Mouse (Mus musculus): ENCODE results near the gene Nedd9. TPM values are rescaled to one million over a fixed set of nuclear protein-coding genes. Genes with fewer than 3 reads are reported as not detected.

Gene Nedd9
- total and polyA plus RNA-seq, 3 experiments, result 15.2 to 28.9 (median 26.7) TPM

DNA sequence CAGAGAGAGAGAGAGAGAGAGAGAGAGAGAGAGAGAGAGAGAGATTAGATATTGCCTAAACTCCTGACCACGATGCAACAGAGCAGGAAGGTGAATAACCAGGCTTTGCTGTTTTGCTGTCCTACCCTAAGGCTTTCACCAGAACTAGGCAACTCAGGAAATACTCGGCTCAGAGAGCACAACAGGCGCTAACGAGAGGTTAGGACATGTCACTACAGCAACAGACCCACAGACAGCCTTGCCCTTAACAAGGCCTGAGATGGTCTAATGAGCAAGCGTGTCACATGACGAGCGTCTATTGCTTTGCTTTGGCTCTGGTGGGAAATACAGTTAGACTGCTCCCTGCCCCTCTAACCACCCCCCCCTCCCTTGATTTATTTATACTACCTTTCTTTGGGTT lies 159.6 kb downstream of the Nedd9 start:
- TF ChIP-seq POLR2A (IDR thresholded peaks at IDR 0.05; ENCODE audit: insufficient read depth, low read depth, low read length) (no peak), CTCF (IDR thresholded peaks at IDR 0.05) (no peak), EP300 (IDR thresholded peaks at IDR 0.05; ENCODE audit: insufficient read depth, low read depth, low read length) (no peak)
- Histone ChIP-seq H3K4me3 (no peak overlapping the region), H3K27ac (no peak overlapping the region), H3K9ac (ENCODE audit: low read depth, low read length) (no peak overlapping the region), H3K36me3 (ENCODE audit: control insufficient read depth, insufficient read depth, low read length) (peaks cover 21% of the 10 kb centered on the region), H3K4me1 (ENCODE audit: control insufficient read depth, insufficient read depth, low read length) (peaks cover 17% of the 10 kb centered on the region), H3K79me2 (replicated peaks; ENCODE audit: control insufficient read depth, insufficient read depth, low read length) (no peaks in the 10 kb centered on the region), H3K27me3 (ENCODE audit: control insufficient read depth, insufficient read depth, low read length) (no peaks in the 10 kb centered on the region)
- 63% methylated on average over 7 of the region's 7 CpGs for WGBS
- no peak for DNase-seq
- intact Hi-C loops (cut with DNase I), result no loop called here

DNA sequence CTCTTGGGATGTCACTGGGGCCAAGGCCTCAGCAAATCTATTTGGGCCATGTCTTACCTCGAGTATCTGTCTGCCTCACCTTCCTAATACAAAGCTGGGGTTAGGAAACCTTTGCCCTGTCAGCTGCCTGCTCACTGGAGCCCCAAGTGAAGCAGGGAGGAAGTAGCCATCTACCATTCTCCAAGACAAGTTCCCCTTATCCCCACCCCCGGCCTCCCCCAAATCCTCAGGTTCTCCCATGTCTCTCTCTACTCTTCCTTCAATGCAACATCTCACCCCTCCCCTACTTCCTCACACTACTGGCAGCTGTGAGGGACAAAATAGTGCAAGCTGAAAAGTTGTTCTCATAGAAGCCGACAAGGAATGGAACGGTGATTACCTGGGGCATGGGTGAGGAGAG lies 161.0 kb downstream of the Nedd9 start:
- peaks cover 15% of the 10 kb centered on the region for H3K4me1 ChIP-seq (ENCODE audit: control insufficient read depth, insufficient read depth, low read length)
- intact Hi-C loops (cut with DNase I), result no loop called here
- peaks cover 19% of the 10 kb centered on the region for H3K36me3 ChIP-seq (ENCODE audit: control insufficient read depth, insufficient read depth, low read length)
- WGBS, result 82% methylated on average over 4 of the region's 4 CpGs
- peaks cover 2% of the 10 kb centered on the region for H3K79me2 ChIP-seq (replicated peaks; ENCODE audit: control insufficient read depth, insufficient read depth, low read length)
- no peak overlapping the region for H3K27ac ChIP-seq
- H3K9ac ChIP-seq (ENCODE audit: low read depth, low read length), result no peak overlapping the region
- TF ChIP-seq CTCF (IDR thresholded peaks at IDR 0.05) (no peak), POLR2A (IDR thresholded peaks at IDR 0.05; ENCODE audit: insufficient read depth, low read depth, low read length) (no peak), EP300 (IDR thresholded peaks at IDR 0.05; ENCODE audit: insufficient read depth, low read depth, low read length) (no peak)
- DNase-seq, result no peak
- H3K27me3 ChIP-seq (ENCODE audit: control insufficient read depth, insufficient read depth, low read length), result no peaks in the 10 kb centered on the region
- no peak overlapping the region for H3K4me3 ChIP-seq

DNA sequence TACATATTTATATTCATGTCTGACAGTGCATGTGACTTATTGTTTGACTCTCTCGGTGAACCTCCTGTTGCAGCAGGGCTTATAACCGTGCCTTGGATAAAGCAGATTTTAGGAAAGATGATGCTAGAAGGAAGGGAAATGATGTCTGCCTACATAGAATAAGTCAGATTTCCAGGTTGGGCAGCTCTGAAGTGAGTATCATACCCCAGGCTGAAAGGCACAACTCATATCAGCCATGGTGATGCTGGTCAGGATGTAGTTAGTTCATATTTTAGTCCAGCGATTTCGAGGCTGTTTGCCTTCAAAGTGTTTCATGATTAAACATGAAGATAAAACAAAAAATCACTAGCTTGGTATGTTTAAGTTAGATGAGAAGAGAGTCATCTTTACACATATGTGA lies 161.8 kb downstream of the Nedd9 start:
- Histone ChIP-seq H3K27ac (no peak overlapping the region), H3K36me3 (ENCODE audit: control insufficient read depth, insufficient read depth, low read length) (peaks cover 19% of the 10 kb centered on the region), H3K79me2 (replicated peaks; ENCODE audit: control insufficient read depth, insufficient read depth, low read length) (peaks cover 2% of the 10 kb centered on the region), H3K4me3 (no peak overlapping the region), H3K27me3 (ENCODE audit: control insufficient read depth, insufficient read depth, low read length) (no peaks in the 10 kb centered on the region), H3K9ac (ENCODE audit: low read depth, low read length) (no peak overlapping the region), H3K4me1 (ENCODE audit: control insufficient read depth, insufficient read depth, low read length) (peaks cover 9% of the 10 kb centered on the region)
- no peak for DNase-seq
- TF ChIP-seq EP300 (IDR thresholded peaks at IDR 0.05; ENCODE audit: insufficient read depth, low read depth, low read length) (no peak), CTCF (IDR thresholded peaks at IDR 0.05) (no peak), POLR2A (IDR thresholded peaks at IDR 0.05; ENCODE audit: insufficient read depth, low read depth, low read length) (no peak)
- intact Hi-C loops (cut with DNase I), result no loop called here
- 84% methylated on average over 4 of the region's 4 CpGs for WGBS

DNA sequence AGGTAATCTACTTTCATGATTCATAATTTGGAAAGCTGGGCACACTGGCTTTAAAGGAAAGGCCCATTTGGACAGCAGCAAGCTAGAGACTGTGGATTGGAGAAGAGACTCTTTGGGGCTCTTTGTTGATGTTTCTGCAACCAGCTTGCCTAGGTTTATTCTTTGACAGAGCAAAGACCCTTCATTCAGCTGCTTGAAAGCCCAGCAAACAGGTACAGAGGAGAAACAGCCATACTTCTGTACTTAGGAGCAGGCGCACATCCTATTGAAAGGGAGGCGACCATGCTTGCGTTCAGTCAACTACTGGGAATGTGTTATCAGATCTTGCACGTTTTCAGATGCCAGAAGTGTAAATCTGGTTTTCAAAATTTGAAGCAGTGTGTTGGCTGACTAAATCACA lies 162.5 kb downstream of the Nedd9 start:
- no peak for DNase-seq
- Histone ChIP-seq H3K36me3 (ENCODE audit: control insufficient read depth, insufficient read depth, low read length) (peaks cover 17% of the 10 kb centered on the region), H3K4me1 (ENCODE audit: control insufficient read depth, insufficient read depth, low read length) (peaks cover 4% of the 10 kb centered on the region), H3K79me2 (replicated peaks; ENCODE audit: control insufficient read depth, insufficient read depth, low read length) (peaks cover 2% of the 10 kb centered on the region), H3K27ac (no peak overlapping the region), H3K27me3 (ENCODE audit: control insufficient read depth, insufficient read depth, low read length) (no peaks in the 10 kb centered on the region), H3K4me3 (no peak overlapping the region), H3K9ac (ENCODE audit: low read depth, low read length) (no peak overlapping the region)
- intact Hi-C loops (cut with DNase I), result loop anchor here (5.0 kb wide), 1 partner anchor 33 kb away; no protein-coding TSS in a partner anchor
- 66% methylated on average over 4 of the region's 4 CpGs for WGBS
- TF ChIP-seq EP300 (IDR thresholded peaks at IDR 0.05; ENCODE audit: insufficient read depth, low read depth, low read length) (no peak), CTCF (IDR thresholded peaks at IDR 0.05) (no peak), POLR2A (IDR thresholded peaks at IDR 0.05; ENCODE audit: insufficient read depth, low read depth, low read length) (no peak)

DNA sequence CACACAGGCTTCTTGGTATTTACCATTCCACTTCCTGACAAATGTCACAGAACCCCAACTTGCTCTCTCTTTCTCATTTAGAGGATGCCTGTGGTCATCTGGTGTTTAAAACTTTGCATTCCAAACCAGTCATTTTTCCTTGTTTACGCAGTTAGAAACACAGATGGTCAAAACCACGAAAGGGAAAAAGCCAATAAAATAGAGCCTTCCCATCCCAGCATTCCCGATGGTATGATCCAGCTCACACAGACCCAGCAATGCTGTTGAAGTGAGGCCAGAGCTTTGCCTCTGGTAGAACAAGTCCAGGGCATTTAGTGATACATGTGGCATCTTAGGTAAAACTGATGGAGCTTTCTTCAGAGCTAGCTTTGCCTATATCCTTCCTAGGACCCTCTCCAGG lies 165.7 kb downstream of the Nedd9 start:
- intact Hi-C loops (cut with DNase I), result loop anchor here (5.0 kb wide), 1 partner anchor 36 kb away; no protein-coding TSS in a partner anchor
- no peak for DNase-seq
- Histone ChIP-seq H3K79me2 (replicated peaks; ENCODE audit: control insufficient read depth, insufficient read depth, low read length) (peaks cover 2% of the 10 kb centered on the region), H3K27ac (peak overlapping the region; percentile 9; the same call in 1 of the 2 replicates), H3K4me1 (ENCODE audit: control insufficient read depth, insufficient read depth, low read length) (peaks cover 4% of the 10 kb centered on the region), H3K36me3 (ENCODE audit: control insufficient read depth, insufficient read depth, low read length) (peaks cover 2% of the 10 kb centered on the region; the same call in 1 of the 2 replicates), H3K9ac (ENCODE audit: low read depth, low read length) (no peak overlapping the region), H3K4me3 (no peak overlapping the region), H3K27me3 (ENCODE audit: control insufficient read depth, insufficient read depth, low read length) (no peaks in the 10 kb centered on the region)
- 64% methylated on average over 3 of the region's 3 CpGs for WGBS
- TF ChIP-seq EP300 (IDR thresholded peaks at IDR 0.05; ENCODE audit: insufficient read depth, low read depth, low read length) (no peak), CTCF (IDR thresholded peaks at IDR 0.05) (no peak), POLR2A (IDR thresholded peaks at IDR 0.05; ENCODE audit: insufficient read depth, low read depth, low read length) (no peak)

DNA sequence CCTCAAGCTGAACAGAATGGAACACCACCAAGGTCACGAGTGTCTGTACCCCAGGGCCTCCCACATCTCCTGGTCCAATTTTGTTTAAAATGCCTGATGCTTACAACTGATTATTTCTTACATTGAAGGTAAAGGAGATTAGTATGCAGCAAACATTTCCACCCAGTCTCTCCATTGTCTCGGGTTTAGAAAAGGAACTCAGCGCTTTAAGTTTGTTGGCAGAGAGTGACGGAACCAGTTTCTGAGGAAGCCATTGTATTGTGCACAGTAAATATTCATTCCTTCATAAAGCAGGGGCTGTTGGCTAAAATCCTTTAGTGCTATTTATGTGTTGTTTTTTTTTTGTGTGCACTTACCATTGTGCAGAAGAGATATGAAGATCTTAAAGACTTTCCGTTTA lies 166.4 kb downstream of the Nedd9 start:
- WGBS, result 60% methylated on average over 5 of the region's 5 CpGs
- H3K4me3 ChIP-seq, result no peak overlapping the region
- intact Hi-C loops (cut with DNase I), result loop anchor here (5.0 kb wide), 1 partner anchor 37 kb away; no protein-coding TSS in a partner anchor
- H3K27me3 ChIP-seq (ENCODE audit: control insufficient read depth, insufficient read depth, low read length), result no peaks in the 10 kb centered on the region
- no peak for TF ChIP-seq POLR2A (IDR thresholded peaks at IDR 0.05; ENCODE audit: insufficient read depth, low read depth, low read length)
- no peak overlapping the region for H3K9ac ChIP-seq (ENCODE audit: low read depth, low read length)
- H3K79me2 ChIP-seq (replicated peaks; ENCODE audit: control insufficient read depth, insufficient read depth, low read length), result peaks cover 2% of the 10 kb centered on the region
- peaks cover 2% of the 10 kb centered on the region; the same call in 1 of the 2 replicates for H3K36me3 ChIP-seq (ENCODE audit: control insufficient read depth, insufficient read depth, low read length)
- no peak for DNase-seq
- H3K4me1 ChIP-seq (ENCODE audit: control insufficient read depth, insufficient read depth, low read length), result peaks cover 3% of the 10 kb centered on the region
- no peak overlapping the region; the same call in 1 of the 2 replicates for H3K27ac ChIP-seq
